In the genomic region with DNA sequence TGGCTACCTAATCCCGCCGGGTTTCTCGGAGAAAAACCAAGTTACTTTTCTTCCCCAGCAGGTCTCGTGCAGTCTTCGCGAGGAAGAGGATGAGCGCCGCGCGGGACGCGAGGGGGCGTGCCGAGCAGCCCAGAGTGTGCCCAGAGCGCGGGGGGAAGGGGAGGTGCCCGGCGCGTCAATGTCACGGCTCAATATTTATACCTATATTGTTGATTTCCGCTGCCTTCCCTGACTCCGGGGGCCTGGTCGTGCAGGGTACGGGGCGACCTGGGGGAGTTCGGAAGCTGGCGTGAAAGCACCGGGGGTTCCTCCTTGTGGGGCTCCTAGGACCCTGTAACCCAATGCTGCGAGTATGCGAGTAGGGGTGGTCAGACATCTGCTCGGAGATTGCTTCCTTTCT, we compare ENCODE assay signal across 8 mouse cellular contexts.
DNase-seq lines count a peak whose midpoint lies in the region; ATAC-seq and TF ChIP-seq lines count a peak whose summit lies in the region.

No protein-coding gene starts in this region.

- ATAC-seq in megakaryocyte, adult 5-6 weeks (ENCODE audit: poor library complexity, severe bottlenecking) = no peak
- peak; percentile 66 for ATAC-seq in forebrain, embryonic 15.5 days (replicated peaks)
- ATAC-seq in kidney, embryonic 14.5 days (ENCODE audit: low FRiP score, low TSS enrichment) = peak; percentile 56; the same call in 1 of the 2 replicates

- peak overlapping the region; percentile 46 for H3K9ac ChIP-seq in forebrain, embryonic 15.5 days (replicated peaks)
- peak overlapping the region; percentile 48 for H3K9ac ChIP-seq in kidney, embryonic 14.5 days (ENCODE audit: low read depth, low read length)

- no peak overlapping the region for H3K27ac ChIP-seq in bone marrow macrophage, adult 2 months (ENCODE audit: insufficient read depth, low read depth, low read length)
- no peak overlapping the region for H3K27ac ChIP-seq in forebrain, embryonic 15.5 days (replicated peaks)
- H3K27ac ChIP-seq in kidney, embryonic 14.5 days (ENCODE audit: low read depth, low read length) = no peak overlapping the region
- H3K27ac ChIP-seq in midbrain, embryonic 10.5 days (replicated peaks) = no peak overlapping the region

- TF ChIP-seq POLR2A in bone marrow macrophage, adult 2 months (IDR thresholded peaks at IDR 0.05; ENCODE audit: borderline replicate concordance, low read depth, low read length) = no peak

- TF ChIP-seq CTCF in bone marrow macrophage, adult 2 months (IDR thresholded peaks at IDR 0.05; ENCODE audit: low read depth, low read length) = no peak

- H3K4me3 ChIP-seq in megakaryocyte, embryonic 14.5 days (replicated peaks) = peak overlapping the region; percentile 92
- peak overlapping the region; percentile 70 for H3K4me3 ChIP-seq in bone marrow macrophage, adult 2 months (ENCODE audit: insufficient read depth, low read length)
- peak overlapping the region; percentile 67 for H3K4me3 ChIP-seq in forebrain, embryonic 15.5 days
- H3K4me3 ChIP-seq in kidney, embryonic 14.5 days (ENCODE audit: low read length) = peak overlapping the region; percentile 57
- peak overlapping the region; percentile 68 for H3K4me3 ChIP-seq in midbrain, embryonic 10.5 days

- under 1% methylated on average over 30 of the region's 31 CpGs for WGBS in forebrain, embryonic 15.5 days
- under 1% methylated on average over 31 of the region's 31 CpGs for WGBS in kidney, embryonic 14.5 days
- under 1% methylated on average over 31 of the region's 31 CpGs for WGBS in midbrain, embryonic 10.5 days

- peak overlapping the region; percentile 100 for H3K4me2 ChIP-seq in forebrain, embryonic 15.5 days (replicated peaks)
- H3K4me2 ChIP-seq in kidney, embryonic 14.5 days (replicated peaks; ENCODE audit: low read depth, low read length) = peak overlapping the region; percentile 99

- H3K4me1 ChIP-seq in megakaryocyte, embryonic 14.5 days = peaks cover 21% of the 10 kb centered on the region
- no peaks in the 10 kb centered on the region for H3K4me1 ChIP-seq in bone marrow macrophage, adult 2 months (ENCODE audit: control insufficient read depth, insufficient read depth, low read length)
- H3K4me1 ChIP-seq in forebrain, embryonic 15.5 days = peaks cover 25% of the 10 kb centered on the region
- peaks cover 5% of the 10 kb centered on the region; the same call in 1 of the 2 replicates for H3K4me1 ChIP-seq in kidney, embryonic 14.5 days (ENCODE audit: control insufficient read depth, insufficient read depth, low read length)
- peaks cover 28% of the 10 kb centered on the region for H3K4me1 ChIP-seq in midbrain, embryonic 10.5 days

- no peaks in the 10 kb centered on the region for H3K36me3 ChIP-seq in megakaryocyte, embryonic 14.5 days (replicated peaks; ENCODE audit: low read length)
- no peaks in the 10 kb centered on the region for H3K36me3 ChIP-seq in forebrain, embryonic 15.5 days
- H3K36me3 ChIP-seq in kidney, embryonic 14.5 days (ENCODE audit: control insufficient read depth, insufficient read depth, low read length) = no peaks in the 10 kb centered on the region
- no peaks in the 10 kb centered on the region for H3K36me3 ChIP-seq in midbrain, embryonic 10.5 days

- peaks cover 7% of the 10 kb centered on the region; the same call in 1 of the 2 replicates for H3K9me3 ChIP-seq in megakaryocyte, embryonic 14.5 days
- H3K9me3 ChIP-seq in forebrain, embryonic 15.5 days = no peaks in the 10 kb centered on the region
- H3K9me3 ChIP-seq in kidney, embryonic 14.5 days (ENCODE audit: control insufficient read depth, low read length) = no peaks in the 10 kb centered on the region
- H3K9me3 ChIP-seq in midbrain, embryonic 10.5 days (replicated peaks) = peaks cover 13% of the 10 kb centered on the region; the same call in 1 of the 2 replicates

- peaks cover 38% of the 10 kb centered on the region for H3K27me3 ChIP-seq in megakaryocyte, embryonic 14.5 days (replicated peaks)
- peaks cover 29% of the 10 kb centered on the region for H3K27me3 ChIP-seq in forebrain, embryonic 15.5 days
- peaks cover 20% of the 10 kb centered on the region for H3K27me3 ChIP-seq in kidney, embryonic 14.5 days (ENCODE audit: control insufficient read depth, insufficient read depth, low read length)
- H3K27me3 ChIP-seq in midbrain, embryonic 10.5 days (ENCODE audit: low read depth, poor library complexity, severe bottlenecking) = peaks cover 54% of the 10 kb centered on the region

- peak; percentile 57 for DNase-seq in midbrain, embryonic 10.5 days (ENCODE audit: low spot score)
- peak; percentile 77 for DNase-seq in thymus, postnatal 14 days
- DNase-seq in urinary bladder, adult 2 months (ENCODE audit: low spot score) = no peak
